Mouse (Mus musculus) brain, embryonic 14.5 days (tissue): ENCODE measurements around the gene Gnaz.

ENCODE experiments used
- CTCF ChIP-seq: fragments of 200-500 bp; IDR thresholded peaks from 2 replicates; pipeline ENCODE4 v1.5.1; 2012; ENCODE audit warnings: inconsistent platforms, mild to moderate bottlenecking, moderate library complexity, borderline replicate concordance; ENCODE audit not compliant: insufficient read depth, insufficient read length; ENCODE audit errors: extremely low read depth
- POLR2A ChIP-seq: fragments of 200-500 bp; IDR thresholded peaks from 2 replicates; pipeline ENCODE4 v1.6.1; 2012; ENCODE audit warnings: mild to moderate bottlenecking, inconsistent platforms, borderline replicate concordance; ENCODE audit not compliant: poor library complexity, insufficient read depth, insufficient read length, severe bottlenecking; ENCODE audit errors: extremely low read depth

DNA sequence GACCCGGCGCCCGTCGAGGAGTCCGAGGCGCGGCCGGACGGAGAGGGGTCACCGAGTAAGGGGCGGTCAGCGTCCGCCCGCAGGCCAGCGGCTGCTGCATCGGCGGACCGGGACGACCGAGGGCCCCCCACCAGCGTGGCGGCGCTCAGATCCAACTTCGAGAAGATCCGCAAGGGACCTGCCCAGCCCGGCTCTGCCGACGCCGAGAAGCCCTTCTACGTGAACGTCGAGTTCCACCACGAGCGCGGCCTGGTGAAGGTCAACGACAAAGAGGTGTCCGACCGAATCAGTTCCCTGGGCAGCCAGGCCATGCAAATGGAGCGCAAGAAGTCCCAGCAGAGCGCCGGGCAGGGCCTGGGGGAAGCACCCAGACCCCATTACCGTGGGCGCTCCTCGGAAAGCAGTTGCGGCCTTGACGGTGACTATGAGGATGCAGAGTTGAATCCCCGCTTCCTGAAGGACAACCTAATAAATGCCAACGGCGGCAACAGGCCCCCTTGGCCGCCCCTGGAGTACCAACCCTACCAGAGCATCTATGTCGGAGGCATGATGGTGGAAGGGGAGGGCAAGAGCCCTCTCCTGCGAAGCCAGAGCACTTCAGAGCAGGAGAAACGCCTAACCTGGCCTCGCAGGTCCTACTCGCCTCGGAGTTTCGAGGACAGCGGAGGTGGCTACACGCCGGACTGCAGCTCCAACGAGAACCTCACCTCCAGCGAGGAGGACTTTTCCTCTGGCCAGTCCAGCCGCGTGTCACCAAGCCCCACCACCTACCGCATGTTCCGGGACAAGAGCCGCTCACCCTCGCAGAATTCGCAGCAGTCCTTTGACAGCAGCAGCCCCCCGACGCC is 94.6 kb downstream of the Gnaz start:
- no peak for TF ChIP-seq CTCF
- TF ChIP-seq POLR2A = no peak
